Mouse (Mus musculus): ENCODE measurements around the gene Pax5. TPM values are rescaled to one million over a fixed set of nuclear protein-coding genes. Genes with fewer than 3 reads are reported as not detected.

Pax5 gene
- polyA plus RNA-seq, 1 experiment from 2014 or later, result 0.01 TPM

DNA sequence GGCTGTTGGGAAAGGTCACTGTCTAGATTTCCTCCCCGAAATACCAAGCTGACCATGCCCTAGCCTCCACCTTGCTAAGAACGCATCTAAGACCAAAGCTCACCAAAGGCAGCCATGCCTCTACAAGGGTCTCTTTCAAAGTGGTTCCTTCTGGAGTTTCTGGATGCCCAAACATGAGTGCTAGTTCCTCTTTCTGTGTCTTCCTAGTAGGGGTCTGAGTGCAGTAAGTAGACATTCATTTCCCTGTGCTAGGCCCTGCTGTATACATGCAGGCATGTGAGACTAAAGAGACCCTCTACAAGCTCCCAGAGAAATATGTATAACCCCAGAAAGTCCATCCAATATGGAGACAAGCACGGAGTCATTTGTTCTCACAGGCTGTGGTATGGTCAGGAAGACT lies 97.9 kb downstream of the Pax5 start:
- no peak overlapping the region for H3K4me2 ChIP-seq (replicated peaks)
- H3K9me3 ChIP-seq, result no peaks in the 10 kb centered on the region
- H3K27me3 ChIP-seq (replicated peaks), result no peaks in the 10 kb centered on the region
- H3K4me3 ChIP-seq (replicated peaks), result no peak overlapping the region
- H3K9ac ChIP-seq, result no peak overlapping the region
- H3K27ac ChIP-seq, result no peak overlapping the region
- no peak for ATAC-seq
- WGBS, result 89% methylated on average over 3 of the region's 3 CpGs
- H3K36me3 ChIP-seq, result no peaks in the 10 kb centered on the region
- H3K4me1 ChIP-seq (replicated peaks), result no peaks in the 10 kb centered on the region

DNA sequence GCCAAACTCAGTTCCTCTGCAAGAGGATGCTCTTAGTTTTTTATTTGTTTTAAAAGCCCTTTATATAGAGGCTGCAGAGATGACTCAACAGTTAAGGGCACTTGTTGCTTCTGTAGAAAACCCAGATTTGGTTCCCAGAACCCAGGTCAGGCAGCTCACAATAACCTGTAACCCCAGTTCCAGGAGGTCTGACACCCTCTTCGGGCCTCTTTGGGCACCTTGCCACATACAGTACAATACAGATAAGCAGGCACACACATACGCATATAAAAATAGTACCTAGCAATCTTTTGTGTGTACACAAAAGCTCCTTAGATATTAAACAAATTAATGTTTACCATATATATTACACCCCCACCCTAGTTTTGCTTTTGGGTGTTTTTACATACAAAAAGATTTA lies 104.8 kb downstream of the Pax5 start:
- Histone ChIP-seq H3K36me3 (no peaks in the 10 kb centered on the region), H3K4me1 (replicated peaks) (peaks cover 5% of the 10 kb centered on the region; the same call in 1 of the 2 replicates), H3K9me3 (no peaks in the 10 kb centered on the region), H3K27me3 (replicated peaks) (no peaks in the 10 kb centered on the region), H3K4me2 (replicated peaks) (no peak overlapping the region), H3K27ac (no peak overlapping the region), H3K9ac (no peak overlapping the region), H3K4me3 (replicated peaks) (no peak overlapping the region)
- no peak for ATAC-seq
- WGBS, result 79% methylated on average over 2 of the region's 2 CpGs

DNA sequence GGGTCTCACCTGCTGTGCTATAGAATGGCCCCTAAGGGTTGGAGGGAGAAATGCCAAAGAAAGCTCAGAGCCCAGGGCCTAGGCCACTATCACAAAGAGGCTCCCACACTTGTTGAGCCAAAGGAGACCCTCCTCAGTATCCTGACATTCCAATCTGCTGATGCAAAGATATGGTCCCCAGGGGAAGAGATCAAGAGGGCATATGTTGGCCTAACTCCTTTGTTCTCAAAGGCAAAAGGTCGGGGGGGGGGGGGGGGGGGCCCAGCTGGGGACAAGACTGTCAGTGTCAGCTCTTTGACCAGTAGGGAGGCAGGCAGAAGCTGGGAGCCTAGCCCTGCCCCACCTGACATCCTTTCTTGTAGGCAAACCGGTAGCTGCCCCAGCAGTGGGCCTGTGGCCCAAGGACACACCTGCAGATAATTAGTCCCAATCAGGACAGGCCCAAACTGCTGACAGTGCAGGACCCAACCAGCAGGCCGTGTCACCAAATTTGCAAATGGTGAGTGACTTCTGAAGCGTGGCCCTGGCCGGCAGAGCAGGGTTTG lies 108.0 kb downstream of the Pax5 start:
- ATAC-seq, result no peak
- no peak overlapping the region for H3K27ac ChIP-seq
- 30% methylated on average over 4 of the region's 5 CpGs for WGBS

GRCm38 (mm10) chr4:44601370-44601769 lies 108.9 kb downstream of the Pax5 start:
- WGBS, result 69% methylated on average over 8 of the region's 8 CpGs
- Histone ChIP-seq H3K4me2 (replicated peaks) (no peak overlapping the region), H3K9ac (no peak overlapping the region), H3K4me1 (replicated peaks) (peaks cover 5% of the 10 kb centered on the region; the same call in 1 of the 2 replicates), H3K27ac (no peak overlapping the region), H3K36me3 (no peaks in the 10 kb centered on the region), H3K4me3 (replicated peaks) (no peak overlapping the region), H3K9me3 (no peaks in the 10 kb centered on the region), H3K27me3 (replicated peaks) (no peaks in the 10 kb centered on the region)
- no peak for ATAC-seq

More for the DNA sequence above, 108.0 kb downstream of the Pax5 start:
- Histone ChIP-seq H3K27me3 (replicated peaks) (no peaks in the 10 kb centered on the region), H3K36me3 (no peaks in the 10 kb centered on the region), H3K9me3 (no peaks in the 10 kb centered on the region), H3K4me2 (replicated peaks) (no peak overlapping the region), H3K4me1 (replicated peaks) (peaks cover 5% of the 10 kb centered on the region; the same call in 1 of the 2 replicates), H3K9ac (no peak overlapping the region), H3K4me3 (replicated peaks) (no peak overlapping the region)

GRCm38 (mm10) chr4:44600875-44601274 lies 109.4 kb downstream of the Pax5 start:
- no peak for ATAC-seq
- 45% methylated on average over 5 of the region's 5 CpGs for WGBS
- H3K4me1 ChIP-seq (replicated peaks), result peaks cover 5% of the 10 kb centered on the region; the same call in 1 of the 2 replicates

GRCm38 (mm10) chr4:44597965-44598364 lies 112.3 kb downstream of the Pax5 start:
- H3K36me3 ChIP-seq, result no peaks in the 10 kb centered on the region
- no peak overlapping the region for H3K27ac ChIP-seq
- no peaks in the 10 kb centered on the region for H3K9me3 ChIP-seq
- no peak overlapping the region for H3K4me3 ChIP-seq (replicated peaks)
- ATAC-seq, result no peak
- 75% methylated on average over 9 of the region's 9 CpGs for WGBS
- H3K4me1 ChIP-seq (replicated peaks), result peaks cover 5% of the 10 kb centered on the region; the same call in 1 of the 2 replicates
- no peak overlapping the region for H3K4me2 ChIP-seq (replicated peaks)
- no peaks in the 10 kb centered on the region for H3K27me3 ChIP-seq (replicated peaks)
- H3K9ac ChIP-seq, result no peak overlapping the region

More at GRCm38 (mm10) chr4:44600875-44601274, 109.4 kb downstream of the Pax5 start:
- H3K4me2 ChIP-seq (replicated peaks), result no peak overlapping the region
- H3K9me3 ChIP-seq, result no peaks in the 10 kb centered on the region
- H3K27ac ChIP-seq, result no peak overlapping the region
- no peak overlapping the region for H3K9ac ChIP-seq
- H3K27me3 ChIP-seq (replicated peaks), result no peaks in the 10 kb centered on the region
- no peaks in the 10 kb centered on the region for H3K36me3 ChIP-seq
- no peak overlapping the region for H3K4me3 ChIP-seq (replicated peaks)

- WGBS, result 85% methylated on average over 2 of the region's 2 CpGs
Measured at GRCm38 (mm10) chr4:44593091-44593490, 117.2 kb downstream of the Pax5 start.

GRCm38 (mm10) chr4:44582687-44583086 lies 127.6 kb downstream of the Pax5 start:
- no peaks in the 10 kb centered on the region for H3K36me3 ChIP-seq
- H3K27me3 ChIP-seq (replicated peaks), result no peaks in the 10 kb centered on the region
- no peak overlapping the region for H3K4me3 ChIP-seq (replicated peaks)
- ATAC-seq, result no peak
- no peaks in the 10 kb centered on the region for H3K9me3 ChIP-seq
- WGBS, result 81% methylated on average over 4 of the region's 4 CpGs
- no peak overlapping the region for H3K4me2 ChIP-seq (replicated peaks)
- H3K27ac ChIP-seq, result no peak overlapping the region
- H3K4me1 ChIP-seq (replicated peaks), result no peaks in the 10 kb centered on the region
- H3K9ac ChIP-seq, result no peak overlapping the region

More at GRCm38 (mm10) chr4:44593091-44593490, 117.2 kb downstream of the Pax5 start:
- H3K4me1 ChIP-seq (replicated peaks), result no peaks in the 10 kb centered on the region
- H3K27ac ChIP-seq, result no peak overlapping the region
- no peak overlapping the region for H3K4me2 ChIP-seq (replicated peaks)
- no peaks in the 10 kb centered on the region for H3K27me3 ChIP-seq (replicated peaks)
- no peak overlapping the region for H3K9ac ChIP-seq
- H3K9me3 ChIP-seq, result no peaks in the 10 kb centered on the region
- no peak for ATAC-seq
- H3K4me3 ChIP-seq (replicated peaks), result no peak overlapping the region
- no peaks in the 10 kb centered on the region for H3K36me3 ChIP-seq

GRCm38 (mm10) chr4:44578591-44578990 lies 131.7 kb downstream of the Pax5 start:
- 43% methylated on average over 5 of the region's 5 CpGs for WGBS
- ATAC-seq, result no peak

GRCm38 (mm10) chr4:44577293-44577692 lies 133.0 kb downstream of the Pax5 start:
- Histone ChIP-seq H3K9me3 (no peaks in the 10 kb centered on the region), H3K4me1 (replicated peaks) (no peaks in the 10 kb centered on the region), H3K4me2 (replicated peaks) (no peak overlapping the region), H3K4me3 (replicated peaks) (no peak overlapping the region), H3K27ac (no peak overlapping the region), H3K27me3 (replicated peaks) (no peaks in the 10 kb centered on the region), H3K9ac (no peak overlapping the region), H3K36me3 (no peaks in the 10 kb centered on the region)
- WGBS, result 55% methylated on average over 5 of the region's 5 CpGs
- ATAC-seq, result no peak

More at GRCm38 (mm10) chr4:44578591-44578990, 131.7 kb downstream of the Pax5 start:
- H3K27me3 ChIP-seq (replicated peaks), result no peaks in the 10 kb centered on the region
- H3K9ac ChIP-seq, result no peak overlapping the region
- H3K36me3 ChIP-seq, result no peaks in the 10 kb centered on the region
- H3K4me1 ChIP-seq (replicated peaks), result no peaks in the 10 kb centered on the region
- H3K27ac ChIP-seq, result no peak overlapping the region
- no peaks in the 10 kb centered on the region for H3K9me3 ChIP-seq
- H3K4me2 ChIP-seq (replicated peaks), result no peak overlapping the region
- no peak overlapping the region for H3K4me3 ChIP-seq (replicated peaks)

DNA sequence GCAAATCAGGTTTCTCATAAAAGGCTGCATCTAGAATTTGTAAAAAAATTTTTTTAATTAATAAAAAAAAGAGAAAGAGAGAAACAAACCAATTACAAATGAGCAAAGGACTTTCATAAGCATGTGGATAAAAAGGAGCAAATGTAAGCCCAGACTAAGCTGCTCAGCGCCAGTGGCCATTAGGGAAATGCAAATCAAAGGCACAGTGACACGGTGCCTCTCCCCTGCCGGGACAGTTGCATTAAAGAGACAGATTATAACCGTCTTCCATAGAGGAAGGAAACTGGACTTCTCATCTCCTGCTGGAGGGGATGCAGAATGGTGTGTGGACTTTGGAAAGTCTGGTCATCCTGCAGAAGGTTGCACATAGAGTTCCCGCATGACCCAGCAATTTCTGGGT lies 133.5 kb downstream of the Pax5 start:
- H3K27me3 ChIP-seq (replicated peaks), result no peaks in the 10 kb centered on the region
- ATAC-seq, result no peak
- no peak overlapping the region for H3K4me3 ChIP-seq (replicated peaks)
- no peaks in the 10 kb centered on the region for H3K9me3 ChIP-seq
- H3K36me3 ChIP-seq, result no peaks in the 10 kb centered on the region
- no peak overlapping the region for H3K27ac ChIP-seq
- WGBS, result 60% methylated on average over 5 of the region's 5 CpGs
- H3K9ac ChIP-seq, result no peak overlapping the region
- H3K4me1 ChIP-seq (replicated peaks), result no peaks in the 10 kb centered on the region
- H3K4me2 ChIP-seq (replicated peaks), result no peak overlapping the region

DNA sequence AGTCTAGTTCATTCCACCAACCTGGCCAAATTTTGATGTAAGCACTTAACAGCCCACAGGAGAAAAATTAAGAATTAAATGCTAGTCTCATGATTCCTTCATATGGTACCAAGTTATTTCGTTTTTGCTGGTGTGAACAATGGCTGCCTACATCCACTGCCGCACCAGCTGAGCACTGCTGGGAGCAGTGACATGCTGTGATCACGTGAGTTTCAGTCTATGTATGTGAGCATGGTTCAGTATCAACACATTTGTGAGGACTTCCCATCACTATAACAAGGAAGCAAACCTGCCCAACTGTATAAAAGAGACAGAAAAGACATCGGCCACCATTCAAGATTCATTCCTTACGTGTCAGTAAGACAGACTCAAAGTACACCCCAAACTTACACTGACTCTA lies 137.3 kb downstream of the Pax5 start:
- Histone ChIP-seq H3K4me3 (replicated peaks) (no peak overlapping the region), H3K27ac (no peak overlapping the region), H3K4me1 (replicated peaks) (no peaks in the 10 kb centered on the region), H3K4me2 (replicated peaks) (no peak overlapping the region), H3K9ac (no peak overlapping the region), H3K9me3 (no peaks in the 10 kb centered on the region), H3K36me3 (no peaks in the 10 kb centered on the region), H3K27me3 (replicated peaks) (no peaks in the 10 kb centered on the region)
- ATAC-seq, result no peak
- 79% methylated on average over 5 of the region's 5 CpGs for WGBS

- no peak overlapping the region for H3K9ac ChIP-seq
- H3K4me1 ChIP-seq (replicated peaks), result no peaks in the 10 kb centered on the region
- no peaks in the 10 kb centered on the region for H3K9me3 ChIP-seq
- H3K27ac ChIP-seq, result no peak overlapping the region
- no peaks in the 10 kb centered on the region for H3K27me3 ChIP-seq (replicated peaks)
- no peak overlapping the region for H3K4me3 ChIP-seq (replicated peaks)
- no peaks in the 10 kb centered on the region for H3K36me3 ChIP-seq
- H3K4me2 ChIP-seq (replicated peaks), result no peak overlapping the region
- no peak for ATAC-seq
- WGBS, result 33% methylated on average over 5 of the region's 5 CpGs
Measured at GRCm38 (mm10) chr4:44572373-44572772, 137.9 kb downstream of the Pax5 start.

All from intestine, embryonic 15.5 days (tissue).